Mouse (Mus musculus): ENCODE measurements around the gene Inhbb.

Gene Inhbb

DNA sequence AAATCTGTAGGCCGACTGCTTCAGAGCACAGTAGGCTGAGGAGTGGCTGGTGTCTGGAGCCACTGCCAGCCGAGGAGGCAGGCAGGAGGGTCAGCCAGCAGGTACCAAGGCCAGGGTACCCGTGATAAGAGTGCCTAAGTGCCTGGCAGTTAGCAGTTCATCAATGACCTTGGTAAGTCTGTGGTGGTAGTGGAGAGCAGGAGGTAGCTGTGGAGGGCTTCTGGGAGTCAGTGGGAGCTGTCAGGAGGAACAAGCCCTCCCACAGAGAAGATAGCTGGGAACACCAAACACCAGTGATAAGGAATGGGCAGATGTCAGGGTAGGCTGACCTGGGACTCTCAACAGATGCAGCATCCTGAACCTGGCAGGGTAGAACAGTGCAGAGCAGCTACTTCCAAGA lies 35.7 kb downstream of the Inhbb start:
- DNase-seq (ENCODE audit: inconsistent age in 2 of 2, low spot score in 1 of 2), result peak in 1 of 2 experiments; percentile 17

DNA sequence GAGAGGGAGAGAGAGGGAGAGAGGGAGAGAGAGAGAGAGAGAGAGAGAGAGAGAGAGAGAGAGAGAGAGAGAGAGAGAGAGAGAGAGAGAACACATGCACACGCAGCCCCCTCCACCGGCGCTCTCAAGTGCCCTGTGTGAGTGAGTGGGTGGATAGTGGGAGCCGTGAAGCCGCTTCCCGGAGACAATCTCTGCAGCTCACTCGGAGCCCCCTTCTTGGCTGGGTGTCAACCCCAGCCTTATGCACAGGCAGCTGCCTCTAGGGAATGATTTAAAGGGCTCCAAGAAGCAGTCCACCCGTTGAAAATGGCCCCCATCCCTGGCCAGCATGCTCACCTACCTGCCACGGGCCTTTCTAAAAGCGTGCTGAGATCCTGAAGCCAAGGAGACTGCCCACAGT lies 38.1 kb downstream of the Inhbb start:
- DNase-seq (ENCODE audit: inconsistent age in 2 of 2, low spot score in 1 of 2), result no peak

DNA sequence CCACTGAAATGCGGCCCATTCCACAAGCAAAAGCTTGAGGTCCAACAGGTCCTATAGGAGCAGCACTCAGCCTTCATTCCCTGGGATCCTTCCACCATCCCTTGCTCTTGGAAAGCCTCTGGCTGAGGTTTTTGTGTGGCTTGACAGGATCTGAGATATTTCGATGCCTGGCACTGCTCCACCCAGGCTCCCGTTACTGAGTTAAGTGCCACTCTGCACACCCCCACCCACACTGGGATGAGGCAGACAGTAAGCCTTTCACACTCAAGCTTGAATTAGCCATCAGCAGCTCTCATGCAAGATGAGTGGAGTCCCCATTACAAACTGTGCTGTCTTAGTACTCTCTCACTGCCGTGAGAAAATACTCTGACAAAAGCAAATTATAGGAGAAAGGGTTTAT lies 41.4 kb downstream of the Inhbb start:
- DNase-seq (ENCODE audit: inconsistent age in 2 of 2, low spot score in 1 of 2), result no peak

DNA sequence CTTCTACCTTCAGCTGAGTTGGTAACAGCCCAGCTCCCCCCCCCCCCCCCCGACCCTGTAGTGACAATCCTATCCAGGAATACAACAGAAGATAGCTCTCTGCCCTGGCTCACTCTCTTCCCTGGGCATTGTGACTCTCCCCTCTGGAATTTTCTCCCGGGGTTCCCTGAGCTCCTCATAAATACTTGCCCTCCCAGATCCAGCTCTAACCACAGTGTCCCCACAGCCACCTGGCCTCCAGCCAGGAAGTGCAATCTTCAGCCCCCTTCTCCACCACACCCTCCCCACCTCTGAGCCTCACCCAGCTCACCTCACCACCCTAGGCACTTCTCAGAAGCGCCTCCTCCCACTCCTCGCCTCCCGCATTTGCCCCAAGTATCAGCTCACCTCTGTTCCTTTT lies 46.7 kb downstream of the Inhbb start:
- no peak for DNase-seq (ENCODE audit: inconsistent age in 2 of 2, low spot score in 1 of 2)

DNA sequence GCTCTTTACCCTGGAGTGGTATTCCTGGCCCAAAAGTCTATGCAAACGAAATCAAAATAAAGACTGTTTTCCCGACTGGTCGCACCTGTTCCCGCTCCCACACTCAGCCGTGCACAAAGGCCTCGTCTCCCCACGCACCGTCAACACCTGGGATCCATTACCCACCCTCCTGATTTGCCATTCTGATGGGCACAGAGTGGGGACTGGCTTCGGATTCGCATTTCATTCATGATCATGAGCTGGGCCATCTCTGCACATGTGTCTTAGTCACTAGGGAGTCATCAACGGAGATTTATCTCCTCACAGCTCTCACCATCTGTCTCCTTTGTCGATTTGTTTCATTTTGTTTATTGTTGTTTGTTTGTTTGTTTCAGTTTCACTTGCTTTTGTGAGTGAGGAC lies 54.5 kb downstream of the Inhbb start:
- DNase-seq (ENCODE audit: inconsistent age in 2 of 2, low spot score in 1 of 2), result no peak

DNA sequence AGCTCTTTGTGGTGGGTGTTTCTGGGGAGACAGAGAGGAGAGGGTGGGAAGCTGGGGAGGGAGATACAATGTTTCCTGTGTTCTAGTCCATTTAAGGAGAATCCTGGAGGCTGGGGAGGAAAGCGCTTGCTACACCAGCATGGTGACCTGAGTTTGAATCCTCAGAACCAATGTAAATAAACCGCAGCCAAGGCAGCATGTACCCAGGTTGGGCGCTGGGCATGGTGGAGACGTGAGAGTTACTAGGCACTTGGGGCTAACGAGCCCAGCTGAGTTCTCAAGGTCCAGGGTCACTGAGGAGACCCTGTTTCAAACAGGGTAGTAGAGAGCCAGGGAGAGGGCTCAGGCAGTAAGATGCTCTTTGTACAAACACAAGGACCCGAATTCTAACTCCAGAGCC lies 55.7 kb downstream of the Inhbb start:
- DNase-seq (ENCODE audit: inconsistent age in 2 of 2, low spot score in 1 of 2), result no peak

All from adrenal gland, adult (tissue).